Mouse (Mus musculus) stomach, postnatal 0 days (tissue): ENCODE measurements around the gene Hspa12a.

ENCODE experiments used
- CTCF ChIP-seq: IDR thresholded peaks from 2 replicates; pipeline ENCODE4 v1.5.1; 2016; ENCODE audit warnings: antibody characterized with exemption, low read depth, mild to moderate bottlenecking, moderate library complexity
- EP300 ChIP-seq: optimal IDR thresholded peaks from 2 replicates; pipeline ENCODE3; 2016; ENCODE audit warnings: antibody characterized with exemption

GRCm38 (mm10) chr19:58783938-58784337 lies 159.5 kb downstream of the Hspa12a start:
- TF ChIP-seq CTCF = no peak
- no peak for TF ChIP-seq EP300
